Mouse (Mus musculus): ENCODE data around the gene Marf1. TPM values are rescaled to one million over a fixed set of nuclear protein-coding genes. Genes with fewer than 3 reads are reported as not detected.

Marf1 gene
- polyA plus RNA-seq, 1 experiment from 2014 or later: 7.0 TPM

- no peak overlapping the region for H3K27ac ChIP-seq (ENCODE audit: low read depth, low read length)
- H3K4me1 ChIP-seq (replicated peaks; ENCODE audit: control insufficient read depth, insufficient read depth, low read length): no peaks in the 10 kb centered on the region
- H3K4me3 ChIP-seq (ENCODE audit: low read depth, low read length): no peak overlapping the region
- WGBS: 96% methylated on average over 5 of the region's 5 CpGs
- no peak for TF ChIP-seq CTCF (IDR thresholded peaks at IDR 0.05; ENCODE audit: low read depth)
- H3K9ac ChIP-seq (ENCODE audit: low read depth, low read length): no peak overlapping the region
- H3K27me3 ChIP-seq (replicated peaks; ENCODE audit: control insufficient read depth, insufficient read depth, low read length): no peaks in the 10 kb centered on the region
- H3K9me3 ChIP-seq (ENCODE audit: control insufficient read depth): no peaks in the 10 kb centered on the region
- ATAC-seq: no peak
- no peak overlapping the region for H3K4me2 ChIP-seq (replicated peaks; ENCODE audit: low read depth)
- peaks cover 69% of the 10 kb centered on the region for H3K36me3 ChIP-seq (ENCODE audit: control insufficient read depth, insufficient read depth)
Observed at GRCm38 (mm10) chr16:14120941-14121340, 42.2 kb downstream of the Marf1 start.

- peaks cover 59% of the 10 kb centered on the region for H3K36me3 ChIP-seq (ENCODE audit: control insufficient read depth, insufficient read depth)
- no peak for ATAC-seq
- H3K4me3 ChIP-seq (ENCODE audit: low read depth, low read length): no peak overlapping the region
- no peak for TF ChIP-seq CTCF (IDR thresholded peaks at IDR 0.05; ENCODE audit: low read depth)
- 85% methylated on average over 2 of the region's 2 CpGs for WGBS
- no peak overlapping the region for H3K9ac ChIP-seq (ENCODE audit: low read depth, low read length)
- no peaks in the 10 kb centered on the region for H3K9me3 ChIP-seq (ENCODE audit: control insufficient read depth)
- H3K4me2 ChIP-seq (replicated peaks; ENCODE audit: low read depth): no peak overlapping the region
- H3K27ac ChIP-seq (ENCODE audit: low read depth, low read length): no peak overlapping the region
- H3K27me3 ChIP-seq (replicated peaks; ENCODE audit: control insufficient read depth, insufficient read depth, low read length): no peaks in the 10 kb centered on the region
- no peaks in the 10 kb centered on the region for H3K4me1 ChIP-seq (replicated peaks; ENCODE audit: control insufficient read depth, insufficient read depth, low read length)
Observed at GRCm38 (mm10) chr16:14117299-14117698, 45.9 kb downstream of the Marf1 start.

GRCm38 (mm10) chr16:14112742-14113141 lies 50.4 kb downstream of the Marf1 start:
- no peak overlapping the region for H3K9ac ChIP-seq (ENCODE audit: low read depth, low read length)
- WGBS: 90% methylated on average over 3 of the region's 3 CpGs
- no peaks in the 10 kb centered on the region for H3K27me3 ChIP-seq (replicated peaks; ENCODE audit: control insufficient read depth, insufficient read depth, low read length)
- peaks cover 56% of the 10 kb centered on the region for H3K36me3 ChIP-seq (ENCODE audit: control insufficient read depth, insufficient read depth)
- H3K4me3 ChIP-seq (ENCODE audit: low read depth, low read length): no peak overlapping the region
- H3K9me3 ChIP-seq (ENCODE audit: control insufficient read depth): no peaks in the 10 kb centered on the region
- no peak overlapping the region for H3K4me2 ChIP-seq (replicated peaks; ENCODE audit: low read depth)
- no peak for TF ChIP-seq CTCF (IDR thresholded peaks at IDR 0.05; ENCODE audit: low read depth)
- no peak overlapping the region for H3K27ac ChIP-seq (ENCODE audit: low read depth, low read length)
- no peaks in the 10 kb centered on the region for H3K4me1 ChIP-seq (replicated peaks; ENCODE audit: control insufficient read depth, insufficient read depth, low read length)
- no peak for ATAC-seq

DNA sequence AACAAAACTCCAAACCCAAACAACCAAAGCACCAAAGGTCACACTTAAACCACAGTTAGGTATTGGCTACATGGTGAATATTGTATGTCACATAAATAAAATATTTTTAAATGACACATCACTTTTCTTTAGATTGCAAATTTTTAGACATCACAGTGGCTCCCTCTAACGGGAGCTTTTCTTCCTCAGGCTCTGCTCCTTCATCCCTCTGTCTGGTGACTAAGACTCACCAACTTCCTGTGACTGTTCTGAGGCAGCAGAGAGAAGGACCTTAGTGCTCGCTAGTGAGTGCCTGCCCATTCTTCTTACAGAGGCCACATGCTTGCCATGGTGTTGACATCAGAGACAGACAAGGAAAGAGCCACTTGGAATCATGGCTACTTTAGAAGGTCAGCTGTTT lies 51.0 kb downstream of the Marf1 start:
- peaks cover 55% of the 10 kb centered on the region for H3K36me3 ChIP-seq (ENCODE audit: control insufficient read depth, insufficient read depth)
- H3K9me3 ChIP-seq (ENCODE audit: control insufficient read depth): no peaks in the 10 kb centered on the region
- no peak overlapping the region for H3K27ac ChIP-seq (ENCODE audit: low read depth, low read length)
- TF ChIP-seq CTCF (IDR thresholded peaks at IDR 0.05; ENCODE audit: low read depth): peak; percentile 13; the same call in 1 of the 2 replicates
- 66% methylated on average over 2 of the region's 2 CpGs for WGBS
- no peaks in the 10 kb centered on the region for H3K4me1 ChIP-seq (replicated peaks; ENCODE audit: control insufficient read depth, insufficient read depth, low read length)
- ATAC-seq: no peak
- H3K4me3 ChIP-seq (ENCODE audit: low read depth, low read length): no peak overlapping the region
- H3K4me2 ChIP-seq (replicated peaks; ENCODE audit: low read depth): no peak overlapping the region
- no peak overlapping the region for H3K9ac ChIP-seq (ENCODE audit: low read depth, low read length)
- no peaks in the 10 kb centered on the region for H3K27me3 ChIP-seq (replicated peaks; ENCODE audit: control insufficient read depth, insufficient read depth, low read length)

DNA sequence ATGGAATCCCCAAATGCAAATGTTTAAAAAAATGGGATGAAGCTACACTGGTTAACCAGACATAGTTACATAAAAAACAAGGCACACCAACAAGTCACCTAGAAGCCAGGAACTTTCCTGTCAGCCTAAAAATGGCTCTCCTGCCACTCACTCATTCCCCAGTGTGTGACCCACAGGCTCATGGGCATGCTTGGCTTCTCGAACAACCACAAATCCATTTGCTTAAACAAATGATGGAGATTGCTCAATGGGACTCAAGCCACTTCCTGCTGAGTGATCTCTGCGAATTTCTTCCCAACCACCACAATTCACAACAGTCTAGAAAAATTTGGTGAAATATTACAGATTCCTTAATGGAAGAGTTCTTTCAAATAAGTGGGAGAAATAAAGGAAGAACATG lies 52.2 kb downstream of the Marf1 start:
- WGBS: 82% methylated on average over 2 of the region's 2 CpGs
- no peak overlapping the region for H3K27ac ChIP-seq (ENCODE audit: low read depth, low read length)
- no peaks in the 10 kb centered on the region for H3K4me1 ChIP-seq (replicated peaks; ENCODE audit: control insufficient read depth, insufficient read depth, low read length)
- no peaks in the 10 kb centered on the region for H3K9me3 ChIP-seq (ENCODE audit: control insufficient read depth)
- no peak overlapping the region for H3K4me2 ChIP-seq (replicated peaks; ENCODE audit: low read depth)
- no peak overlapping the region for H3K4me3 ChIP-seq (ENCODE audit: low read depth, low read length)
- no peak for TF ChIP-seq CTCF (IDR thresholded peaks at IDR 0.05; ENCODE audit: low read depth)
- H3K27me3 ChIP-seq (replicated peaks; ENCODE audit: control insufficient read depth, insufficient read depth, low read length): no peaks in the 10 kb centered on the region
- no peak for ATAC-seq
- H3K9ac ChIP-seq (ENCODE audit: low read depth, low read length): no peak overlapping the region
- peaks cover 43% of the 10 kb centered on the region for H3K36me3 ChIP-seq (ENCODE audit: control insufficient read depth, insufficient read depth)

DNA sequence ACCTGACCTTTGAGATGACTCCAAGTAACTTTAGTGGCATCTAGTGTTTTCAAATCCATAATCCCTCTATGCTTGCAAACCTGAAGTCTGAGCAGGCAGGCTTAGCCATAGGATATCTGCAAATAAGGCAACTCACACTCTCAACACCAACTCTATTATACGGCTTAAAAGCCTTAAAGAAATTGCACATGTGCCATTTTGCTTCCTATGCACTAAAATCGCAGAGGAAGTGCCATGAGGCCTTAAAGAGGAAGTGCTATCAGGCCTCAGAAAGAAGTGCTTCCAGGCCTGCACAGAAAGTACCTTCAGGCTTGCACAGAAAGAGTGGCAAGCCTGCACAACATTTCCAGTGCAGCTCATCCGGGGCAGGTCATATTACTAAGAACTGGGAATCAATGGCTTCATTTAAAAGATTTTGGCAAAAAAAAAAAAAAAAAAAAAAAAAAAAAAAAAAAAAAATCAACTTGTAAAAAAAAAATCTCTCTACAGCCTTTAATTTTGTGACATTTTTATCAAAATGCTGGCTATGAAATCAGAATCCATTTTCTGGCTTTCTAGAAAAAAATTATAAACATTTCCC lies 53.4 kb downstream of the Marf1 start:
- no peak overlapping the region for H3K27ac ChIP-seq (ENCODE audit: low read depth, low read length)
- no peak overlapping the region for H3K4me2 ChIP-seq (replicated peaks; ENCODE audit: low read depth)
- WGBS: 76% methylated on average over 3 of the region's 3 CpGs
- no peaks in the 10 kb centered on the region for H3K27me3 ChIP-seq (replicated peaks; ENCODE audit: control insufficient read depth, insufficient read depth, low read length)
- no peak for ATAC-seq
- H3K9ac ChIP-seq (ENCODE audit: low read depth, low read length): no peak overlapping the region
- no peaks in the 10 kb centered on the region for H3K4me1 ChIP-seq (replicated peaks; ENCODE audit: control insufficient read depth, insufficient read depth, low read length)
- TF ChIP-seq CTCF (IDR thresholded peaks at IDR 0.05; ENCODE audit: low read depth): no peak
- H3K4me3 ChIP-seq (ENCODE audit: low read depth, low read length): no peak overlapping the region
- no peaks in the 10 kb centered on the region for H3K9me3 ChIP-seq (ENCODE audit: control insufficient read depth)
- H3K36me3 ChIP-seq (ENCODE audit: control insufficient read depth, insufficient read depth): peaks cover 42% of the 10 kb centered on the region

- no peak overlapping the region for H3K9ac ChIP-seq (ENCODE audit: low read depth, low read length)
- WGBS: 88% methylated on average over 6 of the region's 6 CpGs
- H3K36me3 ChIP-seq (ENCODE audit: control insufficient read depth, insufficient read depth): peaks cover 11% of the 10 kb centered on the region
- H3K4me3 ChIP-seq (ENCODE audit: low read depth, low read length): no peak overlapping the region
- H3K27ac ChIP-seq (ENCODE audit: low read depth, low read length): no peak overlapping the region
- no peak for ATAC-seq
- TF ChIP-seq CTCF (IDR thresholded peaks at IDR 0.05; ENCODE audit: low read depth): no peak
- H3K27me3 ChIP-seq (replicated peaks; ENCODE audit: control insufficient read depth, insufficient read depth, low read length): no peaks in the 10 kb centered on the region
- H3K4me2 ChIP-seq (replicated peaks; ENCODE audit: low read depth): no peak overlapping the region
- no peaks in the 10 kb centered on the region for H3K9me3 ChIP-seq (ENCODE audit: control insufficient read depth)
- no peaks in the 10 kb centered on the region for H3K4me1 ChIP-seq (replicated peaks; ENCODE audit: control insufficient read depth, insufficient read depth, low read length)
Observed at GRCm38 (mm10) chr16:14105891-14106290, 57.3 kb downstream of the Marf1 start.
